Mouse (Mus musculus): ENCODE data around the gene Uvrag. TPM values are rescaled to one million over a fixed set of nuclear protein-coding genes. Genes with fewer than 3 reads are reported as not detected.
"Not testable (repeated sequence)": the region's sequence is repeated elsewhere in the genome, so short reads cannot be mapped to it uniquely, and the experiment has no call there.

Gene Uvrag
- polyA plus RNA-seq, 1 experiment from 2014 or later, result 18.2 TPM

- no peak overlapping the region for H3K4me3 ChIP-seq (ENCODE audit: low read depth, low read length)
- H3K4me2 ChIP-seq (ENCODE audit: low read depth, low read length), result no peak overlapping the region
- no peaks in the 10 kb centered on the region for H3K36me3 ChIP-seq (ENCODE audit: control insufficient read depth, insufficient read depth, low read length)
- no peak overlapping the region; the same call in 1 of the 2 replicates for H3K9ac ChIP-seq (ENCODE audit: low read depth, low read length)
- H3K4me1 ChIP-seq (ENCODE audit: control insufficient read depth, insufficient read depth, low read length), result 0 out of 2 replicates have a peak, but pooled peaks cover 3% of the 10 kb centered on the region
- H3K9me3 ChIP-seq (ENCODE audit: control insufficient read depth, low read length), result no peaks in the 10 kb centered on the region
- H3K27me3 ChIP-seq (replicated peaks; ENCODE audit: control insufficient read depth, insufficient read depth, low read length), result no peaks in the 10 kb centered on the region
- peak; percentile 79 for DNase-seq (ENCODE audit: low spot score)
- no peak overlapping the region; the same call in 1 of the 2 replicates for H3K27ac ChIP-seq (replicated peaks; ENCODE audit: low read depth, low read length)
- peak; percentile 45; the same call in 1 of the 2 replicates for ATAC-seq (ENCODE audit: low read depth)
- WGBS, result 50% methylated on average over 8 of the region's 8 CpGs
Observed at GRCm38 (mm10) chr7:99077234-99077633, 63.7 kb downstream of the Uvrag start.

- H3K9ac ChIP-seq (ENCODE audit: low read depth, low read length), result no peak overlapping the region
- H3K36me3 ChIP-seq (ENCODE audit: control insufficient read depth, insufficient read depth, low read length), result no peaks in the 10 kb centered on the region
- H3K9me3 ChIP-seq (ENCODE audit: control insufficient read depth, low read length), result no peaks in the 10 kb centered on the region
- H3K4me2 ChIP-seq (ENCODE audit: low read depth, low read length), result no peak overlapping the region
- no peak overlapping the region for H3K27ac ChIP-seq (replicated peaks; ENCODE audit: low read depth, low read length)
- 0 out of 2 replicates have a peak, but pooled peaks cover 3% of the 10 kb centered on the region for H3K4me1 ChIP-seq (ENCODE audit: control insufficient read depth, insufficient read depth, low read length)
- WGBS, result 87% methylated on average over 5 of the region's 5 CpGs
- H3K4me3 ChIP-seq (ENCODE audit: low read depth, low read length), result no peak overlapping the region
- DNase-seq (ENCODE audit: low spot score) (no peak), ATAC-seq (ENCODE audit: low read depth) (no peak)
- no peaks in the 10 kb centered on the region for H3K27me3 ChIP-seq (replicated peaks; ENCODE audit: control insufficient read depth, insufficient read depth, low read length)
Observed at GRCm38 (mm10) chr7:99075101-99075500, 65.8 kb downstream of the Uvrag start.

GRCm38 (mm10) chr7:99073734-99074372, 67.1 kb downstream of the Uvrag start:
- Histone ChIP-seq H3K27me3 (replicated peaks; ENCODE audit: control insufficient read depth, insufficient read depth, low read length) (no peaks in the 10 kb centered on the region), H3K36me3 (ENCODE audit: control insufficient read depth, insufficient read depth, low read length) (no peaks in the 10 kb centered on the region), H3K9ac (ENCODE audit: low read depth, low read length) (no peak overlapping the region), H3K27ac (replicated peaks; ENCODE audit: low read depth, low read length) (no peak overlapping the region), H3K4me3 (ENCODE audit: low read depth, low read length) (no peak overlapping the region), H3K4me2 (ENCODE audit: low read depth, low read length) (no peak overlapping the region), H3K9me3 (ENCODE audit: control insufficient read depth, low read length) (no peaks in the 10 kb centered on the region), H3K4me1 (ENCODE audit: control insufficient read depth, insufficient read depth, low read length) (no peaks in the 10 kb centered on the region)
- peak; percentile 69 for ATAC-seq (ENCODE audit: low read depth)
- 28% methylated on average over 7 of the region's 7 CpGs for WGBS
- peak; percentile 79 for DNase-seq (ENCODE audit: low spot score)

GRCm38 (mm10) chr7:99067710-99068109, 73.2 kb downstream of the Uvrag start:
- Histone ChIP-seq H3K4me3 (ENCODE audit: low read depth, low read length) (no peak overlapping the region), H3K27ac (replicated peaks; ENCODE audit: low read depth, low read length) (no peak overlapping the region), H3K4me2 (ENCODE audit: low read depth, low read length) (no peak overlapping the region), H3K9ac (ENCODE audit: low read depth, low read length) (no peak overlapping the region), H3K9me3 (ENCODE audit: control insufficient read depth, low read length) (no peaks in the 10 kb centered on the region), H3K27me3 (replicated peaks; ENCODE audit: control insufficient read depth, insufficient read depth, low read length) (no peaks in the 10 kb centered on the region), H3K4me1 (ENCODE audit: control insufficient read depth, insufficient read depth, low read length) (0 out of 2 replicates have a peak, but pooled peaks cover 12% of the 10 kb centered on the region), H3K36me3 (ENCODE audit: control insufficient read depth, insufficient read depth, low read length) (no peaks in the 10 kb centered on the region)
- WGBS, result 83% methylated on average over 7 of the region's 7 CpGs
- ATAC-seq (ENCODE audit: low read depth) (no peak), DNase-seq (ENCODE audit: low spot score) (no peak)

- no peak overlapping the region for H3K4me2 ChIP-seq (ENCODE audit: low read depth, low read length)
- H3K27ac ChIP-seq (replicated peaks; ENCODE audit: low read depth, low read length), result no peak overlapping the region
- H3K9ac ChIP-seq (ENCODE audit: low read depth, low read length), result no peak overlapping the region
- no peaks in the 10 kb centered on the region for H3K27me3 ChIP-seq (replicated peaks; ENCODE audit: control insufficient read depth, insufficient read depth, low read length)
- no peaks in the 10 kb centered on the region for H3K36me3 ChIP-seq (ENCODE audit: control insufficient read depth, insufficient read depth, low read length)
- WGBS, result 31% methylated on average over 2 of the region's 2 CpGs
- ATAC-seq (ENCODE audit: low read depth) (no peak), DNase-seq (ENCODE audit: low spot score) (no peak)
- peaks cover 13% of the 10 kb centered on the region; the same call in 1 of the 2 replicates for H3K4me1 ChIP-seq (ENCODE audit: control insufficient read depth, insufficient read depth, low read length)
- H3K4me3 ChIP-seq (ENCODE audit: low read depth, low read length), result no peak overlapping the region
- H3K9me3 ChIP-seq (ENCODE audit: control insufficient read depth, low read length), result no peaks in the 10 kb centered on the region
Observed at GRCm38 (mm10) chr7:99065920-99066319, 75.0 kb downstream of the Uvrag start.

- no peaks in the 10 kb centered on the region for H3K27me3 ChIP-seq (replicated peaks; ENCODE audit: control insufficient read depth, insufficient read depth, low read length)
- DNase-seq (ENCODE audit: low spot score) (no peak), ATAC-seq (ENCODE audit: low read depth) (no peak)
- H3K27ac ChIP-seq (replicated peaks; ENCODE audit: low read depth, low read length), result no peak overlapping the region
- H3K36me3 ChIP-seq (ENCODE audit: control insufficient read depth, insufficient read depth, low read length), result no peaks in the 10 kb centered on the region
- H3K4me1 ChIP-seq (ENCODE audit: control insufficient read depth, insufficient read depth, low read length), result peaks cover 17% of the 10 kb centered on the region; the same call in 1 of the 2 replicates
- 20% methylated on average over 11 of the region's 11 CpGs for WGBS
- H3K9ac ChIP-seq (ENCODE audit: low read depth, low read length), result no peak overlapping the region
- H3K4me3 ChIP-seq (ENCODE audit: low read depth, low read length), result no peak overlapping the region
- H3K4me2 ChIP-seq (ENCODE audit: low read depth, low read length), result no peak overlapping the region
- H3K9me3 ChIP-seq (ENCODE audit: control insufficient read depth, low read length), result no peaks in the 10 kb centered on the region
Observed at GRCm38 (mm10) chr7:99065391-99065831, 75.5 kb downstream of the Uvrag start.

- Histone ChIP-seq H3K4me1 (ENCODE audit: control insufficient read depth, insufficient read depth, low read length) (peaks cover 17% of the 10 kb centered on the region; the same call in 1 of the 2 replicates), H3K4me3 (ENCODE audit: low read depth, low read length) (no peak overlapping the region), H3K9ac (ENCODE audit: low read depth, low read length) (no peak overlapping the region), H3K27me3 (replicated peaks; ENCODE audit: control insufficient read depth, insufficient read depth, low read length) (no peaks in the 10 kb centered on the region), H3K27ac (replicated peaks; ENCODE audit: low read depth, low read length) (no peak overlapping the region), H3K36me3 (ENCODE audit: control insufficient read depth, insufficient read depth, low read length) (no peaks in the 10 kb centered on the region), H3K4me2 (ENCODE audit: low read depth, low read length) (no peak overlapping the region), H3K9me3 (ENCODE audit: control insufficient read depth, low read length) (no peaks in the 10 kb centered on the region)
- WGBS, result 68% methylated on average over 3 of the region's 3 CpGs
- ATAC-seq (ENCODE audit: low read depth) (no peak), DNase-seq (ENCODE audit: low spot score) (no peak)
Observed at GRCm38 (mm10) chr7:99064795-99065194, 76.1 kb downstream of the Uvrag start.

GRCm38 (mm10) chr7:99062263-99062662, 78.7 kb downstream of the Uvrag start:
- peak; percentile 64 for DNase-seq (ENCODE audit: low spot score)
- H3K9ac ChIP-seq (ENCODE audit: low read depth, low read length), result not testable (repeated sequence)
- WGBS, result 63% methylated on average over 3 of the region's 3 CpGs

More at GRCm38 (mm10) chr7:99062263-99062662, 78.7 kb downstream of the Uvrag start:
- ATAC-seq (ENCODE audit: low read depth), result peak; percentile 53; the same call in 1 of the 2 replicates
- H3K9me3 ChIP-seq (ENCODE audit: control insufficient read depth, low read length); H3K4me3 ChIP-seq (ENCODE audit: low read depth, low read length); H3K4me2 ChIP-seq (ENCODE audit: low read depth, low read length); H3K27ac ChIP-seq (replicated peaks; ENCODE audit: low read depth, low read length); H3K27me3 ChIP-seq (replicated peaks; ENCODE audit: control insufficient read depth, insufficient read depth, low read length); H3K36me3 ChIP-seq (ENCODE audit: control insufficient read depth, insufficient read depth, low read length): not testable (repeated sequence)
- H3K4me1 ChIP-seq (ENCODE audit: control insufficient read depth, insufficient read depth, low read length), result peaks cover 17% of the 10 kb centered on the region; the same call in 1 of the 2 replicates
